Mouse (Mus musculus): ENCODE measurements at regions not wholly inside any gene's neighbourhood (a gene's known extent, or its start where the extent isn't known, plus 50 kb on each side); places are given as distances from the start of the nearest gene placed in this dataset.

DNA sequence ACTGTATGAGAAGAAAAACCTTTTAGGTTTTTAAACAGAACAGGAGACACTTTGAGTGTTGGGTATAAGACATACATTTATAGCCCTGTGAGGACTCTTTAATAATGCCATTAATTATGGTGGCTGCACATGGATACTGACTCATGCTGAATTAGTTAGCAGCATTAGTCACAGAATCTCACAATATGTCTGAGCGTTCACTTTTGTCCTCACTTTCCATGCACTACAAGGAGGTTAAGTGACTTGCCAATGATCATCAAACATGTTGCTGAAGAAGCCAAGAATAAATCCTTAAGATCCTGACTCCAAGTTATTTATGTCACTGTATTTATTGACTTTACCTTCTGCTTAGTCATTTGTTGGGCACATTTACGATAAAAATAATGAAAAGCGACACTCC is 105.6 kb upstream of the Atxn7l3b start:
- WGBS = 75% methylated on average over 3 of the region's 3 CpGs
- no peak overlapping the region for H3K4me3 ChIP-seq
- H3K4me1 ChIP-seq (ENCODE audit: control insufficient read depth, insufficient read depth, low read length) = no peaks in the 10 kb centered on the region
- no peaks in the 10 kb centered on the region for H3K36me3 ChIP-seq (ENCODE audit: control insufficient read depth, insufficient read depth, low read length)
- DNase-seq = no peak
- H3K79me2 ChIP-seq (replicated peaks; ENCODE audit: control insufficient read depth, insufficient read depth, low read length) = no peaks in the 10 kb centered on the region
- H3K9ac ChIP-seq (ENCODE audit: low read depth, low read length) = no peak overlapping the region
- H3K27me3 ChIP-seq (ENCODE audit: control insufficient read depth, insufficient read depth, low read length) = no peaks in the 10 kb centered on the region
- TF ChIP-seq EP300 (IDR thresholded peaks at IDR 0.05; ENCODE audit: insufficient read depth, low read depth, low read length) (no peak), POLR2A (IDR thresholded peaks at IDR 0.05; ENCODE audit: insufficient read depth, low read depth, low read length) (no peak), CTCF (IDR thresholded peaks at IDR 0.05) (no peak)
- H3K27ac ChIP-seq = no peak overlapping the region
- intact Hi-C loops (cut with DNase I) = no loop called here

DNA sequence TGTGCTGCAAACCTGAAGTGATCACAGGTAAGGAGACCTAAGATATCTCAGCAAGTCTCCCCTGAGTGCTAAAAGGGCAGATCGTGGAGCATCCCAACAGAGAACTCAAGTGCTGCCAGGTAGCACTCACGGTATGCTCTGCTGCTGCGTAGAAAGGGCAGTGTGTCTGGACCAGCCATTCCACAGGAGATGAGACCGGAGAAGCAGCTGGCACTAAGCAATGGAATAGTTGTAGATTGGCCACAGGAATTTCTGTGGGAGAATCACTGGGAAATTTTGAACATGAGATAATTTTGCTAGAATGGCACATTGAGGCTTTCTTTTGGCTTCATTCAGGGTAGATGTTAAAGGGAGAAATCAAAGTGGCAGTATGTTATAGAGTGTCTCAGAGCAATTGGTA is 104.1 kb upstream of the Atxn7l3b start:
- no peak overlapping the region for H3K9ac ChIP-seq (ENCODE audit: low read depth, low read length)
- no peak overlapping the region for H3K27ac ChIP-seq
- DNase-seq = no peak
- H3K79me2 ChIP-seq (replicated peaks; ENCODE audit: control insufficient read depth, insufficient read depth, low read length) = no peaks in the 10 kb centered on the region
- H3K4me3 ChIP-seq = no peak overlapping the region
- H3K4me1 ChIP-seq (ENCODE audit: control insufficient read depth, insufficient read depth, low read length) = no peaks in the 10 kb centered on the region
- no peaks in the 10 kb centered on the region for H3K36me3 ChIP-seq (ENCODE audit: control insufficient read depth, insufficient read depth, low read length)
- intact Hi-C loops (cut with DNase I) = no loop called here
- TF ChIP-seq POLR2A (IDR thresholded peaks at IDR 0.05; ENCODE audit: insufficient read depth, low read depth, low read length) (no peak), EP300 (IDR thresholded peaks at IDR 0.05; ENCODE audit: insufficient read depth, low read depth, low read length) (no peak), CTCF (IDR thresholded peaks at IDR 0.05) (no peak)
- no peaks in the 10 kb centered on the region for H3K27me3 ChIP-seq (ENCODE audit: control insufficient read depth, insufficient read depth, low read length)
- 77% methylated on average over 4 of the region's 4 CpGs for WGBS

DNA sequence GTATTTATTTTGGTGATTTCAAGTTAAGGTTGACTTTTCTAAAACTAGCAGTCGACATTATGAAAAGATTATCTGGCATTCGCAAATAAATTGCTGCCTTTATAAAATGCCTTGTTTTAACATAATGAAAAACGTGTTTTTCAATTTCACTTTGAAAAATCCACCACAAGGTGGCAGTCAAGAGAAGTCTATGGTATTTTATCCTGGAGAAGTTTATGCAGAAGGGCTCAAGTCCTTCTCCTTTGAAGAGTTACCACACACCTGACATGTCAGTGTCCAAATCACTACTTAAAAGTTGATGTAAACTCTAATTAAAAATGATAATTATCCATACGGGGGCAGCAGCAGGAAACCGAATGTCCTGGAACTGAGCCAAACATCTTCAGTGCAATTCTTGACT is 98.5 kb upstream of the Atxn7l3b start:
- WGBS = 7% methylated on average over 5 of the region's 5 CpGs
- Histone ChIP-seq H3K36me3 (ENCODE audit: control insufficient read depth, insufficient read depth, low read length) (no peaks in the 10 kb centered on the region), H3K9ac (ENCODE audit: low read depth, low read length) (no peak overlapping the region), H3K27me3 (ENCODE audit: control insufficient read depth, insufficient read depth, low read length) (no peaks in the 10 kb centered on the region), H3K79me2 (replicated peaks; ENCODE audit: control insufficient read depth, insufficient read depth, low read length) (no peaks in the 10 kb centered on the region), H3K4me1 (ENCODE audit: control insufficient read depth, insufficient read depth, low read length) (no peaks in the 10 kb centered on the region), H3K4me3 (no peak overlapping the region), H3K27ac (no peak overlapping the region)
- intact Hi-C loops (cut with DNase I) = no loop called here
- no peak for DNase-seq
- TF ChIP-seq CTCF (IDR thresholded peaks at IDR 0.05) = peak; percentile 70
- no peak for TF ChIP-seq POLR2A (IDR thresholded peaks at IDR 0.05; ENCODE audit: insufficient read depth, low read depth, low read length)

GRCm38 (mm10) chr10:113024633-113025032 is 95.8 kb upstream of the Atxn7l3b start:
- no peak overlapping the region for H3K9ac ChIP-seq (ENCODE audit: low read depth, low read length)
- TF ChIP-seq POLR2A (IDR thresholded peaks at IDR 0.05; ENCODE audit: insufficient read depth, low read depth, low read length) (no peak), CTCF (IDR thresholded peaks at IDR 0.05) (no peak), EP300 (IDR thresholded peaks at IDR 0.05; ENCODE audit: insufficient read depth, low read depth, low read length) (no peak)
- no peaks in the 10 kb centered on the region for H3K27me3 ChIP-seq (ENCODE audit: control insufficient read depth, insufficient read depth, low read length)
- H3K79me2 ChIP-seq (replicated peaks; ENCODE audit: control insufficient read depth, insufficient read depth, low read length) = no peaks in the 10 kb centered on the region
- H3K27ac ChIP-seq = no peak overlapping the region
- no peak for DNase-seq
- WGBS = 82% methylated on average over 1 of the region's 1 CpGs
- intact Hi-C loops (cut with DNase I) = no loop called here
- H3K4me3 ChIP-seq = no peak overlapping the region
- no peaks in the 10 kb centered on the region for H3K4me1 ChIP-seq (ENCODE audit: control insufficient read depth, insufficient read depth, low read length)
- H3K36me3 ChIP-seq (ENCODE audit: control insufficient read depth, insufficient read depth, low read length) = no peaks in the 10 kb centered on the region

- H3K27me3 ChIP-seq (ENCODE audit: control insufficient read depth, insufficient read depth, low read length) = no peaks in the 10 kb centered on the region
- H3K4me3 ChIP-seq = no peak overlapping the region
- TF ChIP-seq POLR2A (IDR thresholded peaks at IDR 0.05; ENCODE audit: insufficient read depth, low read depth, low read length) (no peak), CTCF (IDR thresholded peaks at IDR 0.05) (no peak), EP300 (IDR thresholded peaks at IDR 0.05; ENCODE audit: insufficient read depth, low read depth, low read length) (no peak)
- intact Hi-C loops (cut with DNase I) = no loop called here
- H3K79me2 ChIP-seq (replicated peaks; ENCODE audit: control insufficient read depth, insufficient read depth, low read length) = no peaks in the 10 kb centered on the region
- 45% methylated on average over 3 of the region's 3 CpGs for WGBS
- no peaks in the 10 kb centered on the region for H3K36me3 ChIP-seq (ENCODE audit: control insufficient read depth, insufficient read depth, low read length)
- no peak overlapping the region for H3K27ac ChIP-seq
- no peak for DNase-seq
- no peak overlapping the region for H3K9ac ChIP-seq (ENCODE audit: low read depth, low read length)
- no peaks in the 10 kb centered on the region for H3K4me1 ChIP-seq (ENCODE audit: control insufficient read depth, insufficient read depth, low read length)
These were observed 80.3 kb upstream of the Atxn7l3b start for GRCm38 (mm10) chr10:113009124-113009523.

GRCm38 (mm10) chr10:112990720-112991119 is 61.9 kb upstream of the Atxn7l3b start:
- H3K79me2 ChIP-seq (replicated peaks; ENCODE audit: control insufficient read depth, insufficient read depth, low read length) = no peaks in the 10 kb centered on the region
- H3K27ac ChIP-seq = no peak overlapping the region
- H3K4me3 ChIP-seq = no peak overlapping the region
- intact Hi-C loops (cut with DNase I) = no loop called here
- H3K9ac ChIP-seq (ENCODE audit: low read depth, low read length) = no peak overlapping the region
- no peaks in the 10 kb centered on the region for H3K4me1 ChIP-seq (ENCODE audit: control insufficient read depth, insufficient read depth, low read length)
- TF ChIP-seq EP300 (IDR thresholded peaks at IDR 0.05; ENCODE audit: insufficient read depth, low read depth, low read length) (no peak), POLR2A (IDR thresholded peaks at IDR 0.05; ENCODE audit: insufficient read depth, low read depth, low read length) (no peak), CTCF (IDR thresholded peaks at IDR 0.05) (no peak)
- no peaks in the 10 kb centered on the region for H3K27me3 ChIP-seq (ENCODE audit: control insufficient read depth, insufficient read depth, low read length)
- DNase-seq = no peak
- 29% methylated on average over 4 of the region's 4 CpGs for WGBS
- no peaks in the 10 kb centered on the region for H3K36me3 ChIP-seq (ENCODE audit: control insufficient read depth, insufficient read depth, low read length)

All from heart, adult 2 months (tissue).